Mouse (Mus musculus) thymus, adult 18-20 months (tissue): ENCODE measurements around the gene Tnfrsf21.

Experiments
- DNase-seq, 2 experiments: peaks; one replicate each; pipeline ENCODE4 v3.0.0; 2022; ENCODE audit warnings: mixed read lengths in 2 of 2

The Tnfrsf21 gene

DNA sequence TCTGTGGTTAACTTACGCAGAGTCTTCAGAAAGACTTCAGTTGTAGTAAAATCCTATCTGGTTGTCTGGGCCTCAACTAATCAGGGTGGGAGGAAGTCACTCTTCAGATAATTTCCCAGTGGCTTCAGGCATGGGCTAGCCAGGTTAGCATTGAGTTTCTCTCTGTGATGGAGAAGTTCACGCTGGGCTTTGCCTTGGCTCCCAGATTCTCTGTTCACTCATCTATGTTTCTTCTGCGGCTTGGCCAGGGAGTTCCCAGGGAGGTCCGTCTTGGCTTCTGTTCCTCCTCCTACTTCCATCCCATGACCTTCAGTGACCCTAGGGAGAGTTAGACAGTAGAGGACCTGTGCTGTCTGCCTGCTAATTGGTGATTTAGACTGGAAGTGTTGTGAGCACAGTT lies 61.2 kb downstream of the Tnfrsf21 start:
- no peak for DNase-seq

DNA sequence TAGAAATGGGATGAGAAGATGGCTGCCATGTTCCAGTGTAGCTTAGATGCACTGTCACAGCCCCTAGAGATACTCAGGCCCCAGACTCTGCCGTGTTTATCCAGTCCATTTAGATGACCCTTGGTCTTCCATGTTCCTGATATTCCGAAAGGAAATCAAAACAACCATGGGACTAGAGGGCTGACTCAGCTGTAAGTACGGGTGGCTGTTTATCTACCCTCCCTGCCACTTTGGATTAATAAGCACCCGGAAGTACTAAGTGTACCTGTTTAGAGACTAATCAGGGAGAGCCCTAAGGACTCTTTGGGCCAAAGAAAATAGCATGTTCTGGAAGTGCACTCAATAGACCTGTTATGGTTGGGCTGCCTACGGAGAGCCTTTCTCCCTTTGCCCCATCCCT lies 64.9 kb downstream of the Tnfrsf21 start:
- no peak for DNase-seq

DNA sequence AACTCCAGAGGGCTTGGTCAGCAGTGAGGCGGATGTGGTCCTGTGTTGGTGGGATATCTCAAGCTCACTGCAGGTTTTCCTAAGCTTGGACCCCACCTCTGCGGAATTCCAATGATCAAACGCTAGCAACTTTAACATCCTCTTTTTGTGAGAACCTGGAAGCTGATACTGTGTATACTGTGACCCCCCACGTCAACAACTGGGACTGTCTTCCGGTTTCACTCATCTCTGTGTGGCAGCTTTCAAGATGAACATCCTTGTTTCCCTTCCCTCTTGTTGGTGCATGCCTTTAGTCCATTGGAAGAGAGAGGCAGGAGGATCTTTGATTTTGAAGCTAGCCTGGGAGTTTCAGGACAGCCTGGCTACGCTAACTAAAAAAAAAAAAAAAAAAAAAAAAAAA lies 73.1 kb downstream of the Tnfrsf21 start:
- no peak for DNase-seq

- no peak for DNase-seq
These were observed 74.8 kb downstream of the Tnfrsf21 start for GRCm38 (mm10) chr17:43090948-43091724.

GRCm38 (mm10) chr17:43092280-43092995 lies 76.1 kb downstream of the Tnfrsf21 start:
- DNase-seq: no peak

GRCm38 (mm10) chr17:43094285-43094684 lies 77.9 kb downstream of the Tnfrsf21 start:
- no peak for DNase-seq

DNA sequence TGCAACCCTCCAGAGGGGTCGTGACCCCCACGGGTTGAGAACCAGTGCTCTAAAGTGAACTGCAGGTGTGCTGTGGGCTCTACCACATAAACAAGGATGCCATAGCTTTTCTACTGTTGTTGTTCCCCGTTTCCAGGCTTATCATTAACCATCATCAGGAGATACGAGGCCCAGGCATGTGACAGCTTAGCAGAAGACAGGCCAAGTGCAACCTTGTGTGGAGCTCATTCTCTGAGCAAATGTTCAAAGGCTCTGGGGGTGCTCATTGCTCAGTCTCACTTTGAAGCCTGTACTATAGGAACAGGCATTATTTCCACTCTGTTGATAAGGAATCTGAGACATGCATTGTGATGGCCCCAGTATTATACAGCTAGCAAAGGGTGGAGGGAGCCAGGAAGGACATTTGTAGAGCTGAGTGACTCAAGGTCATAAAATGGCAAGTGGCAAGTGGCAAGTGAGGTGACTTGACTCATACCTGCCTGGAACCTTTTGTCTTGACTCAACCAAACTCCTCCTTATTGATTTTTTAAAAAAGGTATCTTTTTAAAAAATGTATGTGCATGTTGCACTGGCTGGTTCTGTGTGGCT lies 80.8 kb downstream of the Tnfrsf21 start:
- DNase-seq: no peak

- DNase-seq: no peak
These were observed 89.8 kb downstream of the Tnfrsf21 start for GRCm38 (mm10) chr17:43106108-43106507.

DNA sequence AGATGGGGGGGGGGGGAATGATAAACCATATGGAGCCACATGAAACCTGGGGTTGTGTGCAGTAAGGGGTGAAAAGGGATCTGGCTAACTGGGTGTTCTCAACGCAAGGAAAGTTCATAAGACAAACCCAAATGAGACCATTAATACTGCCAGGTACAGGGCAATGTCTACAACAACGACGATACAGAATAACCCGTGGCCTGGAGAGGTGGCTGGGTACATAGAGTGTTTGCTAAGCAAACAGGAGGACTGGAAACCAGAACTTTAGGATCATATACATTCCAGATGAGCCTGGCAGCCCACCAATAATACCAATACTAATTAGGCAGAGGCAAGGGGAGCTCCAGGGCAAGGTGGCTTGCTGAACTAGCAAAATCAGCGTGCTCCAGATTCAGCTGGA lies 91.0 kb downstream of the Tnfrsf21 start:
- no peak for DNase-seq

GRCm38 (mm10) chr17:43109501-43109900 lies 93.1 kb downstream of the Tnfrsf21 start:
- no peak for DNase-seq

DNA sequence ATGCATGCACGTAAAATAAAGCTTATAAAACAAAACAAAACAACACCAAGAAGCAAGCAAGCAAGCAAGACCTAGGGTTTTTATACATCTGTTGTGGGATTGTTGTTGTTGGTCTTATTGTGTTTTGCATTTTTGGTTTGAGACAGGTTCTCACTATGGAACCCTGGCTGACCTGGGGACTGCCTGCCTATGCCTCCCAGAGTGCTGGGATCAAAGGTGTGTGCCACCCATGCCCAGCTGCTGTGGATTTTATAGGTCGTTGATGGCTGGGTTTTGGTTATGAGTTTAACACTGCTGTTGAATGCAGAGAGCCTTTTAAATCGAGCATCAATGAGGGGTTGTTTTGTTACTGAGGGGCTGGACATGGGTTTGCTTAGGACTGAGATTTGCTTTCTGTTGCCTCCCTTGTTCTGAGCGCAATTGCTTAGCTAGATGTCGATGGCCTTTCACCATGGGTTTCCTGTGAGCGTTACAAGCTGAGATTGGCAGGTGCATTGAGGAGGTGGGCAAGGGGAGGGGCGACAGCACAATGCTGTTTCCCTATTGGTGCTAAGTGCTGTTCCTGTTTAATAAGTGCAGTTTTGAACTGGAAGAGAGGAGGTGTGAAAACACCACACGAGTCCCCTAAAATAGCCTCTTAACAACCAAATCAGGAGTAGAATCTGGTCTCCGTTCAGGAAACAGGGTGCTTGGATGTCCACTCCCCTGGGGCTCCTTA lies 94.0 kb downstream of the Tnfrsf21 start:
- no peak for DNase-seq

DNA sequence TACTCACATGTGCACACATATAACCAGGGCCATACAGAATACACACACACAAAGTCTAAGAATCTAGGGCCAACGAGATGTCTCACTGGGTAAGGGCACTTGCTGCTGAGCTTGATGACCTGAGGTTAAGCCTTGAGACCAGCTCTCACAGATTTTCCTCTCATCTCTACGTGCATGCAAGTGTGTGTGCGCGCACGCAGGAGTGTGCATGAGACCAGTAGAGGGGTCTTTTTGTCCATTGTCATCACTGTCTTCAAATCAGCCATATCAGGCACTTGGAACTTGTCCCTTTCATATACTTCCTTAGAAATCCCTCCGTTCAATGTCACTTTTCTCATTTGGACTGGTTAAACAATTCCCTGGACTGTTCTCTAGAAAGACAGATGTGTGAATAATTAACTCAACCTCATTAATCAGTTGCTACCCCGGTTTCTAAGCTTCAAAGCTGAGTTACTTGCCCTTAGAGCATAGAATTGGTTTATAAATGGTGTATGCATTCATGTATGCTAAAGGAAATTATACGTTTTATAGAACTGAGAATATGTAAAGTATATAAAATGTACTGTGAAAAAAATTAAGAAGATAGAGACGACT lies 97.1 kb downstream of the Tnfrsf21 start:
- no peak for DNase-seq

- no peak for DNase-seq
These were observed 97.8 kb downstream of the Tnfrsf21 start for GRCm38 (mm10) chr17:43114086-43114581.

- DNase-seq: no peak
These were observed 98.6 kb downstream of the Tnfrsf21 start for GRCm38 (mm10) chr17:43114926-43115325.

DNA sequence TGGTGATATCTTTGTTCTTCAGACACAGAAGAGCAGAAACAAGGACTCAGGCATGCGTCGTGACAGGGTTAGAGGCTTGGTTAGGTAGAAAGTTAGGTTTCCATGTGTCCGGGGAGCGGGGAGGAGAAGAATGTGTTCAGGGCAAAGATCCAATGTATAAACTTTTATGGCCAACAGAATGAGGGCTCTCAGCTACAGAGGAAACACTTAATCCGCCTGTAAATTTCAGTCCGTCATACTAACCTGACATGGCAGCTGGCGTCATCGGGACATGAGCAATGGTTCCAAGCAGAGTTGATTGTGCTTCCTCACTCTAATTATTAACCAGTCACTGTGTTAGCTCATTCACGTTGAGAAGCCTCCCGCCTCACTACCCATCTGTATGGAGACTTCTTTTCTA lies 100.4 kb downstream of the Tnfrsf21 start:
- DNase-seq: no peak

DNA sequence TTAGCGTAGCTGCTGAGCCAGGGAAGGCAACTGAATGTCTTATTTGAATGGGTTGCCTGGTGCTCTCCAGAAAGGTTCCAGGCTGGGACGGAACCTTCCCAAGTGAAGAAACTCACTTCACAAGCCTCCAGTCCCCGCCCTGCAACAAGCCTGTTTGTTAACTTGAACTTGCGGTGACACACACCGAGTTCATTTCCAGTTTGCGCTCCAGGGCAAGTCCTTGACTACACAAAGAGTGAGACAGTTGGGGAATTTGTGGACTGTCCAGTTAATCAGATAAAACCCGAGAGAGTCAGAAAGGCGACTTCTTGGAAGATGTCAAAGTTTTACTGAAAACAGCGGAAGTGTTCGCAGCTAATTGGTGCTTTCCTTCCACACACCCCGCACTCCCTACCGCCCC lies 103.1 kb downstream of the Tnfrsf21 start:
- no peak for DNase-seq

DNA sequence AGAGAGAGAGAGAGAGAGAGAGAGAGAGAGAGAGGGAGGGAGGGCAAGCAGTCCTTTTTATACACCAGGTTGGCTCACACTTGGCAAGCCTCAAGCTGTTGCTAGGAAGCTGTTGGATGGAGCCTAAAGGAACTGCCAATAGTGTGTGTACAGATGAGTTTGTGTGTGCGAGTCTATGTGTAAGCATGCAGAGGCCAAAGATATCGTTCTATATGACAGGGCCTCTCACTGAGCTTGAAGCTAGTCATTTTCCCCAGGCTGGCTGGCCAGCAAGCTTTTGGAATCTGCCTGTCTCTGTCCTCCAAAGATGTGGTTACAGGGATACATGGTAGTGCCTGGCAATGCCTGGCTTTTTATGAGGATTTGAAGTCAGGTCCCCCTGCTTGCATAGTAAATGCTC lies 104.7 kb downstream of the Tnfrsf21 start:
- DNase-seq: no peak

GRCm38 (mm10) chr17:43128305-43128704 lies 112.0 kb downstream of the Tnfrsf21 start:
- DNase-seq: no peak

GRCm38 (mm10) chr17:43128908-43129533 lies 112.7 kb downstream of the Tnfrsf21 start:
- DNase-seq: no peak

- DNase-seq: no peak
These were observed 113.9 kb downstream of the Tnfrsf21 start for GRCm38 (mm10) chr17:43130115-43130869.

DNA sequence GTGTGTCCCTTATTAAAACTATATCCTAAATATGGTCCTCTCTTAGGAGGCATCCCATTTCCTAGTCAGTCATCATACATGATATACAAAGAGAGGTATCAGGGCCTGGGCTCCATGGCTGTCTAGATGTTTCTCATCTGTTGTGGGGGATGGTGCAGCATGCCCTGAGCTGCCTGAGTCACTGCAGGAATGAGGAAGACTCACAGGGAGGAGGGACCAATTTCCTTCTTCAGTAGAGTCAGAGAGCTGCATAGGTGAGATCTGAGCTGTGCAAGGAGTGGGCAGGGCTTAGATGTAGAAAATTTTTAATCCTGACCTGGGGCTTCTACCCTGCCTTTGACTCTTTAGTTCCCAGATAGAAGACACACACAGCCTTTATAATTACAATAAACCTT lies 114.5 kb downstream of the Tnfrsf21 start:
- DNase-seq: no peak
